Mouse (Mus musculus): ENCODE measurements around the gene Myo1f.

DNA sequence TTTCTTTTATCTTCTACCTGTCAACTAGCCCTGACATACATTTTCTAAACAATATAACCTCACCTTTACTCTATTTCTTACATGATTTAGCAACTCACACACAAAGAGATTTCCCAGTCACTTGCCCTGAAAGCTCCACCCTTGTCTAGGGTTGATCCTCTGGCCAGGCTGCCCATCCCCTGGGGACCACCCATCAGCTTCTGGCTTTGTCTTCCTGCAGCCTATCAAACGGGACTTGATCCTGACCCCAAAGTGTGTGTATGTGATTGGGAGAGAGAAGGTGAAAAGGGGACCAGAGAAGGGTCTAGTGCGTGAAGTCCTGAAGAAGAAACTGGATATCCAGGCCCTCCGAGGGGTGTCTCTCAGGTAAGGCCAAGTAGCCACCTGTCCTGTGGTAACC lies 45.3 kb downstream of the Myo1f start:
- TF ChIP-seq GATA1 (IDR thresholded peaks at IDR 0.05; ENCODE audit: low read length) (no peak), TAL1 (IDR thresholded peaks at IDR 0.05; ENCODE audit: low read length) (no peak)

Data from erythroblast, embryonic 14.5 days (primary cell).